Mouse (Mus musculus): ENCODE data around the gene Ap1g2. TPM values are rescaled to one million over a fixed set of nuclear protein-coding genes. Genes with fewer than 3 reads are reported as not detected.

Ap1g2 gene
- polyA plus RNA-seq, 1 experiment from 2014 or later: 18.9 TPM

DNA sequence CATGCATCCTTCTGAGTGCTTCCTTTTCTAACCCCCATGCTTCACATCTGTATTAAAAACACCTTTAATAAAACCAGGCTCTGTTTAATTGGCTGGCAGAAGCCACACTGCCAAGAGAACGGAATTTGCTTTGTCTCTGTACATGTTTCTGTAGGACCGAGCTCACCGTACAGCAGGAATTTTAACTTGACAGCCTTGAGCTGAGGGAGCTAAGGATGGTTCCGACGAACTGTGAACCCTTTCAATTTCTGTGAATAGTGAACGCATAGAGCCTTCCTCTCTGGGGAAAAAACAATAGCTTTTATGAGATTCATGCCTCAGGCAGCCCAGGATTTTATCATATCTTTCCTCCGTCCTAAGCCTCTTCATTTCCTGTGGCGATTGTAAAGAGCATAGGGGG is 16.0 kb upstream of the Ap1g2 start:
- no peaks in the 10 kb centered on the region for H3K9me3 ChIP-seq
- H3K4me3 ChIP-seq: no peak overlapping the region
- 0 out of 2 replicates have a peak, but pooled peaks cover 4% of the 10 kb centered on the region for H3K4me1 ChIP-seq
- no peak overlapping the region for H3K27ac ChIP-seq
- no peaks in the 10 kb centered on the region for H3K36me3 ChIP-seq
- WGBS: 40% methylated on average over 8 of the region's 8 CpGs
- no peak for ATAC-seq (ENCODE audit: borderline replicate concordance, extremely low read depth, low FRiP score, low TSS enrichment)
- peaks cover 6% of the 10 kb centered on the region for H3K27me3 ChIP-seq
- peak overlapping the region; percentile 37 for H3K4me2 ChIP-seq
- H3K9ac ChIP-seq: no peak overlapping the region

GRCm38 (mm10) chr14:55121947-55122346 is 15.6 kb upstream of the Ap1g2 start:
- peaks cover 5% of the 10 kb centered on the region; the same call in 1 of the 2 replicates for H3K4me1 ChIP-seq
- no peaks in the 10 kb centered on the region for H3K9me3 ChIP-seq
- no peaks in the 10 kb centered on the region for H3K36me3 ChIP-seq
- H3K4me3 ChIP-seq: no peak overlapping the region
- H3K27me3 ChIP-seq: peaks cover 10% of the 10 kb centered on the region
- no peak overlapping the region for H3K27ac ChIP-seq
- ATAC-seq (ENCODE audit: borderline replicate concordance, extremely low read depth, low FRiP score, low TSS enrichment): peak; percentile 83
- WGBS: 3% methylated on average over 5 of the region's 5 CpGs
- no peak overlapping the region for H3K9ac ChIP-seq
- peak overlapping the region; percentile 37 for H3K4me2 ChIP-seq

GRCm38 (mm10) chr14:55119421-55120134 is 13.2 kb upstream of the Ap1g2 start:
- H3K4me2 ChIP-seq: no peak overlapping the region
- H3K27me3 ChIP-seq: peaks cover 33% of the 10 kb centered on the region
- no peak for ATAC-seq (ENCODE audit: borderline replicate concordance, extremely low read depth, low FRiP score, low TSS enrichment)
- WGBS: 60% methylated on average over 4 of the region's 4 CpGs
- no peak overlapping the region for H3K27ac ChIP-seq
- H3K9me3 ChIP-seq: no peaks in the 10 kb centered on the region
- no peaks in the 10 kb centered on the region for H3K36me3 ChIP-seq
- no peak overlapping the region for H3K4me3 ChIP-seq
- peaks cover 26% of the 10 kb centered on the region for H3K4me1 ChIP-seq
- H3K9ac ChIP-seq: no peak overlapping the region

- Histone ChIP-seq H3K4me3 (no peak overlapping the region), H3K9ac (no peak overlapping the region), H3K4me2 (no peak overlapping the region), H3K36me3 (no peaks in the 10 kb centered on the region), H3K9me3 (no peaks in the 10 kb centered on the region), H3K4me1 (peaks cover 34% of the 10 kb centered on the region), H3K27ac (no peak overlapping the region), H3K27me3 (peaks cover 41% of the 10 kb centered on the region)
- 70% methylated on average over 4 of the region's 4 CpGs for WGBS
- no peak for ATAC-seq (ENCODE audit: borderline replicate concordance, extremely low read depth, low FRiP score, low TSS enrichment)
Measured at GRCm38 (mm10) chr14:55118852-55119251, 12.5 kb upstream of the Ap1g2 start.

GRCm38 (mm10) chr14:55116425-55117200 is 10.2 kb upstream of the Ap1g2 start, which contains the start of gene Jph4:
Gene Jph4, minus strand, starts transcription at chr14:55116935.
- Histone ChIP-seq H3K9ac (no peak within 1 kb of the TSS), H3K4me3 (peak within 1 kb of the TSS; percentile 55; the same call in 1 of the 2 replicates), H3K27me3 (peaks cover 56% of the 10 kb centered on the region), H3K27ac (no peak within 1 kb of the TSS), H3K4me2 (peak within 1 kb of the TSS; percentile 100), H3K36me3 (no peaks in the 10 kb centered on the region), H3K4me1 (peaks cover 31% of the 10 kb centered on the region), H3K9me3 (no peaks in the 10 kb centered on the region)
- WGBS: 4% methylated on average over 21 of the region's 21 CpGs
- no peak for ATAC-seq (ENCODE audit: borderline replicate concordance, extremely low read depth, low FRiP score, low TSS enrichment)

DNA sequence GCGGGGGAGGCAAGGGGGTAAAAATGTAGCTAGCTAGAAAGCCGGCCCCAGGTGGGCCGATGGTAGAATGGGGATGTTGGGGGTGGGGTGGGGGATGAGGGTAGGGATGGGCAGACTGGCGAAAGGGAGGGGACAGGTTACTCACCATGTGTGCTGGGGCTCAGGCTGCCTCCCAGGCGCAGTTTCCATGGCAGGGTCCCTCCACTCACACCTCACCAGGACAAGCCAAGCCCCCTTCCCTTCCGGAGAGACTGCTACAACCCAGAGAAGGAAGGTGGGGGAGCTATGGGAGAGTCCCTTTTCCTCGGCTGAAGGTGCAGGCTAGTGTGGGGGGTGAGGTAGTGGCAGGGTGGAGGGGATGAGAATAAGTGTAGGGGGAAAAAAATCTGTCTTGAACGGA is 9.5 kb upstream of the Ap1g2 start:
- H3K9me3 ChIP-seq: no peaks in the 10 kb centered on the region
- peaks cover 31% of the 10 kb centered on the region for H3K4me1 ChIP-seq
- no peak overlapping the region for H3K27ac ChIP-seq
- no peak for ATAC-seq (ENCODE audit: borderline replicate concordance, extremely low read depth, low FRiP score, low TSS enrichment)
- H3K4me3 ChIP-seq: peak overlapping the region; percentile 55
- H3K36me3 ChIP-seq: no peaks in the 10 kb centered on the region
- H3K27me3 ChIP-seq: peaks cover 64% of the 10 kb centered on the region
- no peak overlapping the region for H3K9ac ChIP-seq
- peak overlapping the region; percentile 100 for H3K4me2 ChIP-seq
- 0% methylated on average over 8 of the region's 8 CpGs for WGBS

GRCm38 (mm10) chr14:55114759-55115701 is 8.6 kb upstream of the Ap1g2 start:
- Histone ChIP-seq H3K9me3 (no peaks in the 10 kb centered on the region), H3K4me2 (peak overlapping the region; percentile 100), H3K9ac (peak overlapping the region; percentile 55), H3K36me3 (no peaks in the 10 kb centered on the region), H3K27me3 (peaks cover 72% of the 10 kb centered on the region), H3K4me3 (peak overlapping the region; percentile 55), H3K27ac (no peak overlapping the region), H3K4me1 (peaks cover 31% of the 10 kb centered on the region)
- ATAC-seq (ENCODE audit: borderline replicate concordance, extremely low read depth, low FRiP score, low TSS enrichment): peak; percentile 56
- 0% methylated on average over 62 of the region's 78 CpGs for whole genome bisulfite sequencing

DNA sequence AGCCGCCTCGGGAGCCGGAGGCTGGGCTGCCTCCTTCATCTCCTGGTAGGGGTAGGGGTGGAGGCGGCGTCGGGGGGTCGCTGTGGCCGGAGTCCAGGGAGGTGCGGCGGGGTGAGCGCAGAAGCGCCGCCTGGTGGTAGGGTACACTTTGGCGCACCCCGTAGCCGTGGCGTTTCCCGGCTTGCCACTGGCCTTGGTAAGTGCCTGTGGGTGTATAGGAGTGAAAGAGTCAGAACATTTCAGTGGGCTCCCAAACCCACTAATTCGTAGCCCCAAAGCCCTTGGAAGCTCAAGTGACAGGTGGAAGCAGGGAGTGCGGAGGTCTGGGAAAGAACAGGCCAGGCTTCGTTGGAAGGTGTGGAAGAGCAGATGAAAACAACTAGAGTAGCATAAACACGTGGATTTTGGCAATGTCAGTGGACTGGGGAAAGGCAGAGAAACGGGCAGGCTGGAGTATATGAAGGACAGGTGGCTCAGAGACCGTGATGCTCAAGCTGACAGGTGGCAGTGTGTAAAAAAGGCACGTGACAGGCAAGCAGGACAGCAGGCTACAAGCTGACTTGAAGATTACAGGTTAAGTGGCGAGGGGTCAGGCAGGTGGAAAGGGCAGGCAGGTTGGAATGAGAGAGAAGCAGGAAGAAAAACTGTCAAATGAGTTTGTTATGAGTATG is 7.7 kb upstream of the Ap1g2 start:
- Histone ChIP-seq H3K27ac (no peak overlapping the region), H3K4me1 (peaks cover 35% of the 10 kb centered on the region), H3K27me3 (peaks cover 81% of the 10 kb centered on the region), H3K9me3 (no peaks in the 10 kb centered on the region), H3K4me2 (peak overlapping the region; percentile 100), H3K36me3 (no peaks in the 10 kb centered on the region), H3K4me3 (peak overlapping the region; percentile 55), H3K9ac (no peak overlapping the region)
- ATAC-seq (ENCODE audit: borderline replicate concordance, extremely low read depth, low FRiP score, low TSS enrichment): no peak
- 7% methylated on average over 26 of the region's 26 CpGs for WGBS

GRCm38 (mm10) chr14:55113351-55113974 is 7.1 kb upstream of the Ap1g2 start:
- no peaks in the 10 kb centered on the region for H3K36me3 ChIP-seq
- no peak overlapping the region for H3K9ac ChIP-seq
- 0 out of 2 replicates have a peak overlapping the region, but pooled peaks have one; percentile 6 for H3K4me2 ChIP-seq
- peaks cover 40% of the 10 kb centered on the region for H3K4me1 ChIP-seq
- H3K4me3 ChIP-seq: peak overlapping the region; percentile 55; the same call in 1 of the 2 replicates
- WGBS: 57% methylated on average over 51 of the region's 51 CpGs
- H3K27me3 ChIP-seq: peaks cover 87% of the 10 kb centered on the region
- no peak for ATAC-seq (ENCODE audit: borderline replicate concordance, extremely low read depth, low FRiP score, low TSS enrichment)
- H3K27ac ChIP-seq: no peak overlapping the region
- no peaks in the 10 kb centered on the region for H3K9me3 ChIP-seq

DNA sequence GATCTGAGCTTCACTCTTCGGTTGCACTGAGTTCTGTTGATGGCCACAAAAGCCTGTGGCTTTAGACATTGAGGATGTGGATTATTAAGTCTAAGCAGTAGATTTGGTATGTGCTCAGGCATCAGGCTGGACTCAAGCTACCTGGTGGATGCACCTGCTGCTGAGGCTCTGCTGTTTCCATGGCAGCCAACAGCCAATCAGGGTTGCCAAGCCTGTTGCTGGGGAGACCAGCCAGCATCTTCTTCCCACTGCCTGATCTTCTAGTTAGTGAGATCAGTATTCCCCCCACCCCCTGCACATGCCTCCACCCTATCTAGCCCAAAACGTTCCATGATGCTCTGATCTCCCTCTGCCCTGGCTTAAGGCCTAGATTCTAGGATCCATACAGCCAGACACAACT is 5.3 kb upstream of the Ap1g2 start:
- peaks cover 77% of the 10 kb centered on the region for H3K27me3 ChIP-seq
- no peaks in the 10 kb centered on the region for H3K36me3 ChIP-seq
- no peaks in the 10 kb centered on the region for H3K9me3 ChIP-seq
- WGBS: 72% methylated on average over 2 of the region's 2 CpGs
- H3K4me2 ChIP-seq: no peak overlapping the region
- ATAC-seq (ENCODE audit: borderline replicate concordance, extremely low read depth, low FRiP score, low TSS enrichment): no peak
- H3K4me3 ChIP-seq: no peak overlapping the region
- peaks cover 41% of the 10 kb centered on the region for H3K4me1 ChIP-seq
- no peak overlapping the region for H3K27ac ChIP-seq
- no peak overlapping the region for H3K9ac ChIP-seq
